Mouse (Mus musculus) layer of hippocampus, adult 18-20 months (tissue): ENCODE data around the gene Hs1bp3. TPM values are rescaled to one million over a fixed set of nuclear protein-coding genes. Genes with fewer than 3 reads are reported as not detected.
A peak's percentile ranks its signal among the peaks of the same experiment; 100 is the strongest.

Source experiments
- DNase-seq, 2 experiments: peaks; one replicate each; pipeline ENCODE4 v3.0.0; 2022; ENCODE audit warnings: low spot score in 2 of 2
- total RNA-seq, 2 experiments: library from RNA; stranded (reverse); gene quantifications; 2 replicates each; pipeline ENCODE4 v1.2.3; 2021

Hs1bp3 gene
- total RNA-seq, 2 experiments from 2014 or later, result 18.2 to 18.3 TPM

- no peak for DNase-seq
Measured at GRCm38 (mm10) chr12:8359418-8360112, 46.3 kb downstream of the Hs1bp3 start.

GRCm38 (mm10) chr12:8361866-8362265 is 48.6 kb downstream of the Hs1bp3 start:
- DNase-seq, result no peak

GRCm38 (mm10) chr12:8362400-8362799 is 49.2 kb downstream of the Hs1bp3 start:
- no peak for DNase-seq

- peak in 1 of 2 experiments; percentile 58 for DNase-seq
Measured at GRCm38 (mm10) chr12:8364321-8364838, 51.1 kb downstream of the Hs1bp3 start.

- no peak for DNase-seq
Measured at GRCm38 (mm10) chr12:8365336-8365735, 52.1 kb downstream of the Hs1bp3 start.

GRCm38 (mm10) chr12:8365905-8366576 is 52.8 kb downstream of the Hs1bp3 start:
- DNase-seq, result no peak

GRCm38 (mm10) chr12:8366688-8367087 is 53.5 kb downstream of the Hs1bp3 start:
- no peak for DNase-seq

- no peak for DNase-seq
Measured at GRCm38 (mm10) chr12:8371746-8372510, 58.7 kb downstream of the Hs1bp3 start.

- DNase-seq, result no peak
Measured at GRCm38 (mm10) chr12:8372511-8373180, 59.4 kb downstream of the Hs1bp3 start.

- DNase-seq, result no peak
Measured at GRCm38 (mm10) chr12:8373741-8374140, 60.5 kb downstream of the Hs1bp3 start.

- DNase-seq, result no peak
Measured at GRCm38 (mm10) chr12:8377169-8377568, 63.9 kb downstream of the Hs1bp3 start.

GRCm38 (mm10) chr12:8377955-8378620 is 64.9 kb downstream of the Hs1bp3 start:
- DNase-seq, result no peak

GRCm38 (mm10) chr12:8379795-8380521 is 66.7 kb downstream of the Hs1bp3 start:
- peak in 1 of 2 experiments; percentile 24 for DNase-seq

GRCm38 (mm10) chr12:8380944-8381343 is 67.7 kb downstream of the Hs1bp3 start:
- DNase-seq, result no peak

- DNase-seq, result no peak
Measured at GRCm38 (mm10) chr12:8381940-8382339, 68.7 kb downstream of the Hs1bp3 start.

- DNase-seq, result no peak
Measured at GRCm38 (mm10) chr12:8383822-8384221, 70.6 kb downstream of the Hs1bp3 start.

GRCm38 (mm10) chr12:8386451-8387011 is 73.3 kb downstream of the Hs1bp3 start:
- no peak for DNase-seq

GRCm38 (mm10) chr12:8387281-8387680 is 74.0 kb downstream of the Hs1bp3 start:
- no peak for DNase-seq

GRCm38 (mm10) chr12:8388529-8389414 is 75.5 kb downstream of the Hs1bp3 start:
- DNase-seq, result peak; percentile 30 to 71
